Mouse (Mus musculus): ENCODE data around the gene Nkrf.

DNA sequence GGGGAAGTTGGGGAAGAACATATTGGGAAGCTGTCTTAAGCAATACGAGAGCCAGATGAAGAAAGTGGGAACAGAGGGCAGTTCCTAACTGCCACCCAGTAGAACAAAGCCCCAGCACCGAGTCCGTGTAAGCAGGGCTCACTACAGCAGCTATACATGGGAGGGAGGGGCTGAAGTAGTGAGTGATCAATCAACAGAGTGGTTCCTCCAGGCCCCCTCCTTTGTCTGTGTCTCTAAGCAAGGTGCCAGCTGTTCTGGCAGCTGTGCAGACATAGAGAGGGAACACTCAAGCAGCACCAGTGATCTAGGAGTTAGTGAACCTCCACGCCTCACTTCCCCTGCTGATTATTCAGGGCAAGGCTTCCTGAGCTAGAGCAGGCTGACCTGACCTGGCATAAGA, 27.0 kb upstream of the Nkrf start:
- TF ChIP-seq POLR2A (IDR thresholded peaks at IDR 0.05; ENCODE audit: insufficient read length, low read depth) = no peak
- TF ChIP-seq CEBPB (IDR thresholded peaks at IDR 0.05; ENCODE audit: insufficient read depth, poor library complexity, severe bottlenecking) = no peak
- no peak for TF ChIP-seq MAX (IDR thresholded peaks at IDR 0.05; ENCODE audit: low read depth)
- TF ChIP-seq USF1 (IDR thresholded peaks at IDR 0.05; ENCODE audit: low read depth) = no peak
- TF ChIP-seq E2F4 (IDR thresholded peaks at IDR 0.05; ENCODE audit: insufficient read depth) = no peak
- TF ChIP-seq POLR2AphosphoS2 (IDR thresholded peaks at IDR 0.05; ENCODE audit: insufficient read length, low read depth) = no peak
- no peak for TF ChIP-seq SRF (IDR thresholded peaks at IDR 0.05; ENCODE audit: control insufficient read depth, insufficient read length, low read depth)
- no peak for TF ChIP-seq TCF12 (IDR thresholded peaks at IDR 0.05; ENCODE audit: insufficient read depth, poor library complexity, severe bottlenecking)
- no peak for TF ChIP-seq MYOD1 (IDR thresholded peaks at IDR 0.05; ENCODE audit: control insufficient read depth in 1 of 3, insufficient read length in 2 of 3, low read depth in 2 of 3)
- no peak for TF ChIP-seq TCF3 (IDR thresholded peaks at IDR 0.05; ENCODE audit: insufficient read length, low read depth)

Data from myocyte (in vitro differentiated cells).